Mouse (Mus musculus) spleen, adult 12 weeks (tissue): ENCODE data around the gene Daam1.

Source experiments
- DNase-seq: peaks from one replicate; pipeline ENCODE4 v3.0.0; 2022; ENCODE audit warnings: low spot score

The Daam1 gene

GRCm38 (mm10) chr12:71932433-71933386 lies 101.8 kb downstream of the Daam1 start:
- DNase-seq: peak; percentile 50

GRCm38 (mm10) chr12:71933989-71934645 lies 103.2 kb downstream of the Daam1 start:
- DNase-seq: no peak

GRCm38 (mm10) chr12:71936636-71937035 lies 105.8 kb downstream of the Daam1 start:
- DNase-seq: no peak

DNA sequence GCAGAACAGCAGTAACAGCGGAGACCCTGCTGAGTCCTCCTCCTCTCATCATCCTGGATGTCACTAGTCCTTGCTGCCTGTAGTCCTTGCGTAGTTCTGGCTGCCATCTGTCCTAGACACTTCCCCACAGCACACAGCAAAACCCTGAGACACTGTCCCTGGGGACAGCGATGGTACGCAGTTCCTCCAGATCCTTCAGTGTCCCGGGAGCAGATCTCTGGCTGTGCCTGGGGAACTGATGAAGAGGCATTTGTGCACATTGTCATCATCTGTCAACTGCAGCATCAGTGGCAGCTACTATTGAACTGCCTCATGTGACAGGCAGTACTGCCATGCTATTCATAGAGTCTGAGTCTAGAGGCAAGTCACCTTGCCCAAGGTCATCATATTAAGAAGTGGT lies 107.6 kb downstream of the Daam1 start:
- DNase-seq: no peak

DNA sequence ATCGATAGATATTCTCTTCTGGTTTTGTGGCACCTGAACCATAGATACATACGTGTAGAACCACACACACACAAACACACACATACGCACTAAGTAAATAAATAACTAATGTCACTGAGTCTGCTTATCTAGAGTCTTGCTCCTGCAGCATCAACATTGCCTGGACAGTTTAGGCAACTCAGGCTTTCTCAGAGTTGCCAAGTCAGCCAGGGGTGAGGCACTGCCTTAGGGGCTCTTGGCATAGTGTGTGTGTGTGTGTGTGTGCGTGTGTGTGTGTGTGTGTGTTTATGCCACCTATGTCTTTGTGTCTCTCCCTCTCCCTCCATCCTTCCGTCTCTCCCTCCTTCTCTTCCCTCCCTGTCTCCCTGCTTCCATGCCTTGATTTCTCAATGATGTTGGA lies 110.4 kb downstream of the Daam1 start:
- no peak for DNase-seq

DNA sequence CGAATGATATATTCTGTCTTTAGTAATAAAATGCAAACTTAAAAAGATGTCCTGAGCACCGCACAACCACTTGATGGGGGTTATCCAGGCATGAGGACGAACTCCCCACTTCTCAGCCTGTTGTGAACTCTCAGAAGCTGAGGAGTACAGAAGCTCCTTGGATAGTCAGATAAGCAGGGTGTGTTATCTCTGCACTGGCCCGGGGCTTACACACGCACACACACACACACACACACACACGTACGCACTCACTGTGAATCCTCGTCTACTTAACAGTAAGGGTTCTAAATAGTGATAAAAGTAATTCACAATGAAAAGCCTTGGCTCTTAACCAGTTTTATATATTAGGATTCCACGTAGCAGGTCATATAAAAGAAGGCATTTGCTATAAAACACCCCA lies 112.2 kb downstream of the Daam1 start:
- no peak for DNase-seq

GRCm38 (mm10) chr12:71943646-71944045 lies 112.8 kb downstream of the Daam1 start:
- DNase-seq: no peak

GRCm38 (mm10) chr12:71945844-71946243 lies 115.0 kb downstream of the Daam1 start:
- DNase-seq: no peak

DNA sequence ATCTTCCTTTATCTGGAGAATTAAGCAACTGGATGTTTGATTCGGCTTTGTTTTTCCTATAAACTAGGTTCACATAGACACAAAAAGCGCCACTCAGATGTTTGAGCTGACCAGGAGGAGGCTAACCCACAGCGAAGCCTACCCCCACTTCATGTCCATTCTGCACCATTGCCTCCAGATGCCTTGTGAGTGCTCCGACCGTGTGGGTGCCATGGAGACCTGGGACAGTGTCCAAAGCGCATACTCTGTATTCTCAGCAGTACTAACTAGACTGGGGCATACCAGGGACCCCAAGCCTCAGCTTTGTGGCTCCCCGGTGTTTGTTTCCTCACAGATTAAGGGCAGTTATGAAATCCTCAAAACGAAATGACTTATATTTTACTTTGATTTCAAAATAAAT lies 115.6 kb downstream of the Daam1 start:
- no peak for DNase-seq

GRCm38 (mm10) chr12:71948972-71949371 lies 118.1 kb downstream of the Daam1 start:
- DNase-seq: no peak

- no peak for DNase-seq
Observed at GRCm38 (mm10) chr12:71949606-71950005, 118.7 kb downstream of the Daam1 start.

GRCm38 (mm10) chr12:71950095-71950877 lies 119.4 kb downstream of the Daam1 start:
- DNase-seq: no peak

DNA sequence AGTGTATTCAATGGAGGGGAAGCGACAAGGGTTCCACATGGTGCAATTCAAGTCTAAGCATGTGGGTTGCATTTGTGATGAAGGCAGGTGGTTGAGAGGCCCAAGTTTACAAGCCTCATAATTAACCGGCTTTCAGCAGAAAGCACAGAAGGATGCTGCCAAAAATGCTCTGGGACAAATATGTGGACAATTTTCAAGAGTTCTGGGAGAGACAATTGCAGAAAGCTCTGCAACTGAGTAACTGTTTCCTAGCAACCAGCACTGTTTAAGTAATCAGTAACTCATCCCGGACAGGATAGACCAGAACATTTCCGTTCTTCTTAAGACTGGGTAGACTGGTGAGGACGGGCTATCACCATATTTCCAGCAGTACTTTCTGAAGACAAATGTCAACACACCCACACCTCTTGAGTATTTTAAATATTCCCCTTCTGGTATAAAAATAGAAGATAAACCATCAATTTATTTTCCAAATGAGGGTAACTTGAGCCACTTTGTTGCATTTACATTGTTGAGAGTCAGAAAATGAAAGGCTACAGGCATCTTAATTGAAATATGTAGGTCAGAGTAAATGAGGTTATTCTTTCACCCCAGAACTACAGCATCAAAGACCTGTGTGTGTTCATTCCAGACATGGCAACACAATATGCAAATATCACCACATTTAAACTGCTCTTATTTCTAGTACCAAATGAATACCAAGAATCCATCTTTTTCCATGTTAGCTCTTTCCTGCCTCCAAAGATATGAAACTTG lies 123.5 kb downstream of the Daam1 start:
- DNase-seq: no peak

DNA sequence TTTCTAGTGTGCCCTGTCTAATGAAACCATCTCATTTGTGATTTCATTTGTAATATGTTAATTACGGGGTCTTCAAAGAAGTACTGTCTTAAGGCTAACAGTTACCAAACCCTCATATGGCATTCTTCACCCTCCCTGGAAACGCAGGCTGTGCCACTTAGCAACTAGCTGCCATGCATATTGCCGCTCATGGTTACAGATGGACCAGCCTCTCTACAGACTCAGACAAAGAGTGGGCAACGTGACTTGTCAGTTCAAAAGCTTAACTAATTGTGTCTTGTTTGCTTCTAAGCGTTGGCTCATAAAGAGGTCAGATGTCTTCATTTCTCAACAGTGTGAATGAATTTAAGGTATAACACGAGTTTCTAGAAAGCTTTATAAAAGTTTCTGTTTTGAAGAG lies 126.1 kb downstream of the Daam1 start:
- no peak for DNase-seq

GRCm38 (mm10) chr12:71957496-71957895 lies 126.6 kb downstream of the Daam1 start:
- DNase-seq: no peak

DNA sequence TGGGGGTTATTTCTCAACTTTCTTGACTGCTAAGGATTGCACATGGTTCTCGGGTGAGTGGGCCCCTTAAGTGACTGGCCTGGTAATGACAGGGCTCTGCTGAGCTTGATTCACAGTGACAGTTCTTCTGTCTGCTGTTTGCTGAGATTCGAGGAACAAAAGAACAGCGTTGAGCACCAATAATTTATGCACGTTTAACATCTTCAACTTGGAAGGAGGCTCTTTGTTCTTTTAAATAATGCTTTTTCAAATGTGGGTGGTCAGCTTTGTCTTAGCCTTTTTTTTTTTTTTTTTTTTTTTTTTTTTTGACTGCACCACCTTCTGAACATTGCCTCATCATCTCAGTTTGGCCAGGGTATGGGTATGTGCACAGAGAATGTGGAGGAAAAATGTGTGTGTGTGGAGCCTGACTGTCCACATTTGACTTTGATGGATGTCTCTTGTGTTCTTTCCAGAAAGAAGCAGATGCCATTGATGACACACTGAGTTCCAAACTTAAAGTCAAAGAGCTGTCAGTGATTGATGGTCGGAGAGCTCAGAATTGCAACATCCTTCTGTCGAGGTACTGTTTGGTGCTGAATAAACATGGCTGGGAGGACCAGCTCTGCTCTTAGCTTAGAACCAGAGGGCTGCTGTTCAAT lies 128.6 kb downstream of the Daam1 start:
- DNase-seq: no peak

GRCm38 (mm10) chr12:71961671-71962070 lies 130.8 kb downstream of the Daam1 start:
- DNase-seq: no peak

GRCm38 (mm10) chr12:71962616-71963015 lies 131.7 kb downstream of the Daam1 start:
- no peak for DNase-seq

DNA sequence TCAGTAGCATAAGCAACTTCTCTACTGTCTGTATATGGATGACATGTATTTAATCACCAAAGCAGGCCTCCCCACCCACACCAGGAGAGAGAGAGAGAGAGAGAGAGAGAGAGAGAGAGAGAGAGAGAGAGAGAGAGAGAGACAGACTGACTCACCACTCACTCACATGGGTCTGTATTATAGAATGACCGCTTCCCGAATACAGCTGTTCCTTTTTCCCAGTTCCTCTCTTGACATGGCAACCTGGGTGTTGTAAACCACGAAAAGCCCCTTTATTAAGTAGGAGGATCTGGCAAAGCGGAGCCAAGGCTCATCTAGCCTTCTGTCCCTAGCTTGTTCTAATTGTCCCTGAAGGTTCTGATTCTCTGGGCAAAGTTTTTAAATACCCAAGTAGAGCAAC lies 137.7 kb downstream of the Daam1 start:
- DNase-seq: no peak

DNA sequence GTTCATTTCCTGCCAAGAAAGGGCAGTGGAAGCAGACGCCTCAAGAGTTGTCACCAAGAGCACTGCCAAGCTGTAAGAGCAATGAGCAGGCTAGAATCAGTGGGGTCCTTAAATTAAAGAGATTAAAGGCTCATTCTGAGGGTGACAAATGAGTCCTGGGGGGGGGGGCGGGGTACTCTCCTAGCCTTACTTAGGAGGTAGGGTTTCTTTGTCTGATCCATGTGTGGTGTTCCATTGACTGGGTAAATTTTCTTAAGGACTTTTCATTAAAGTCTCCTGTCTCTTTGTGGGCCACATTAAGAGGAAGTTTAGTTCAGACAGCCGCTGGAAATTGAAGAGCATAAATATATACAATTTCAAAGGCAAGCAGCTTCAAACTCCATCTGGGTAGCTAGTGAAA lies 138.1 kb downstream of the Daam1 start:
- no peak for DNase-seq

GRCm38 (mm10) chr12:71969439-71969838 lies 138.6 kb downstream of the Daam1 start:
- no peak for DNase-seq
